Mouse (Mus musculus) kidney, adult 18-20 months (tissue): ENCODE measurements around the gene Grik4.

ENCODE experiments used
- DNase-seq: peaks from one replicate; pipeline ENCODE4 v3.0.0; 2021

Grik4 gene

GRCm38 (mm10) chr9:42735086-42735485 lies 209.2 kb downstream of the Grik4 start:
- DNase-seq: no peak

- DNase-seq: no peak
Measured at GRCm38 (mm10) chr9:42732731-42733318, 211.5 kb downstream of the Grik4 start.

- no peak for DNase-seq
Measured at GRCm38 (mm10) chr9:42728472-42728871, 215.8 kb downstream of the Grik4 start.

- DNase-seq: peak; percentile 39
Measured at GRCm38 (mm10) chr9:42727661-42728060, 216.6 kb downstream of the Grik4 start.

GRCm38 (mm10) chr9:42727186-42727585 lies 217.1 kb downstream of the Grik4 start:
- DNase-seq: no peak

- no peak for DNase-seq
Measured at GRCm38 (mm10) chr9:42724099-42724498, 220.2 kb downstream of the Grik4 start.

GRCm38 (mm10) chr9:42722501-42722900 lies 221.8 kb downstream of the Grik4 start:
- DNase-seq: no peak

- DNase-seq: no peak
Measured at GRCm38 (mm10) chr9:42721718-42722117, 222.6 kb downstream of the Grik4 start.

- no peak for DNase-seq
Measured at GRCm38 (mm10) chr9:42721146-42721545, 223.1 kb downstream of the Grik4 start.

- no peak for DNase-seq
Measured at GRCm38 (mm10) chr9:42713912-42714311, 230.4 kb downstream of the Grik4 start.

- DNase-seq: no peak
Measured at GRCm38 (mm10) chr9:42705848-42706247, 238.4 kb downstream of the Grik4 start.

GRCm38 (mm10) chr9:42703191-42703854 lies 241.0 kb downstream of the Grik4 start:
- no peak for DNase-seq

GRCm38 (mm10) chr9:42702231-42703132 lies 241.8 kb downstream of the Grik4 start:
- DNase-seq: no peak

GRCm38 (mm10) chr9:42701729-42702128 lies 242.6 kb downstream of the Grik4 start:
- no peak for DNase-seq

- DNase-seq: no peak
Measured at GRCm38 (mm10) chr9:42693024-42693423, 251.3 kb downstream of the Grik4 start.

GRCm38 (mm10) chr9:42688143-42688542 lies 256.1 kb downstream of the Grik4 start:
- peak; percentile 70 for DNase-seq

GRCm38 (mm10) chr9:42686104-42686503 lies 258.2 kb downstream of the Grik4 start:
- DNase-seq: no peak

- peak; percentile 21 for DNase-seq
Measured at GRCm38 (mm10) chr9:42674017-42674412, 270.3 kb downstream of the Grik4 start.

- DNase-seq: peak; percentile 73
Measured at GRCm38 (mm10) chr9:42673385-42674016, 270.8 kb downstream of the Grik4 start.

GRCm38 (mm10) chr9:42672982-42673381 lies 271.3 kb downstream of the Grik4 start:
- no peak for DNase-seq

GRCm38 (mm10) chr9:42670619-42671018 lies 273.7 kb downstream of the Grik4 start:
- no peak for DNase-seq

GRCm38 (mm10) chr9:42661481-42661880 lies 282.8 kb downstream of the Grik4 start:
- no peak for DNase-seq

GRCm38 (mm10) chr9:42652756-42653155 lies 291.5 kb downstream of the Grik4 start:
- peak; percentile 10 for DNase-seq
